Mouse (Mus musculus): ENCODE data around the gene Cacna2d1. TPM values are rescaled to one million over a fixed set of nuclear protein-coding genes. Genes with fewer than 3 reads are reported as not detected.

Cacna2d1 gene
- total and polyA plus RNA-seq, 3 experiments, result 0.27 to 1.5 TPM; not detected in 1

DNA sequence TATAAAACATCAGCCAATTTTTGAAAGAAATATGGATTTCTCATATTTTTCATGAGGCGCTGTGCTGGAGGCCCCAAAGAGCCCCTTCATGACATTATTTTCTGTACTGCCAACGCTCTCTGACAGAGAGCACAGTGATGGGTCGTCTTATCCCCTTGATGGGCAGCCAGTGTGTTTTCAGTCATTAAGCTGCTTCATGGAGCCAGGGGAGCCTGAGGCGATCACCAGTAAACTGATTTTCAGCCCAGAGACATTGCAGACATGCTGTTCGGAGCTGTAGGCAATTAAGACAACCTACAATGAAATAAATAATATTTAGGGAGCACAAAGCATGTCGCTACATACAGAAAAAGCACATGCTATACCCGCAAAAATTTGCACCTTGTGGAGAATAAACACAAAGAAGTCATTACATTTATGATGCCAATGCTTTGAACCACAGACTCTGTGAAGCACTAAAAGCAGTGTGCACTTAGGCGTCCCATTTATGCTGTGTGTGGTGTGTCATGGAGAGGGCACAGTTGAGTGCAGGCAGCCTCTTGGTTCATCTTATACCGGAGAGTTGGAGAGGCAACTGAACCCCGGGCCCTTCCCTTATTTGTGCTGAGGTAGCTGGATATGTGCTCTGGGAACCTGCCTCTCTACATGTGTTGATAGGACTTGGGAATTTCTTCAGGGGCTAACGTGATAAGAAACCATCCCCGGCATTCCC is 57.1 kb downstream of the Cacna2d1 start:
- Histone ChIP-seq H3K4me3 (ENCODE audit: low read depth, low read length) (no peak overlapping the region), H3K9me3 (replicated peaks) (no peaks in the 10 kb centered on the region), H3K27me3 (ENCODE audit: insufficient read depth, low read length) (no peaks in the 10 kb centered on the region), H3K4me1 (ENCODE audit: insufficient read depth, low read depth, low read length) (no peaks in the 10 kb centered on the region), H3K36me3 (replicated peaks) (no peaks in the 10 kb centered on the region)
- no peak for ATAC-seq (ENCODE audit: extremely low read depth, insufficient number of reproducible peaks, low FRiP score, poor library complexity, severe bottlenecking)
- TF ChIP-seq POLR2AphosphoS5 (IDR thresholded peaks at IDR 0.05; ENCODE audit: insufficient replicate concordance, low read depth, low read length) (no peak), GATA2 (IDR thresholded peaks at IDR 0.05; ENCODE audit: borderline replicate concordance, low read depth, low read length) (no peak), CTCF (IDR thresholded peaks at IDR 0.05; ENCODE audit: low read depth, low read length) (no peak), TAL1 (conservative IDR thresholded peaks at IDR 0.05; ENCODE audit: low read depth, low read length) (no peak), GATA1 (IDR thresholded peaks at IDR 0.05; ENCODE audit: borderline replicate concordance, low read length) (no peak)
- DNase-seq (ENCODE audit: low spot score), result no peak

DNA sequence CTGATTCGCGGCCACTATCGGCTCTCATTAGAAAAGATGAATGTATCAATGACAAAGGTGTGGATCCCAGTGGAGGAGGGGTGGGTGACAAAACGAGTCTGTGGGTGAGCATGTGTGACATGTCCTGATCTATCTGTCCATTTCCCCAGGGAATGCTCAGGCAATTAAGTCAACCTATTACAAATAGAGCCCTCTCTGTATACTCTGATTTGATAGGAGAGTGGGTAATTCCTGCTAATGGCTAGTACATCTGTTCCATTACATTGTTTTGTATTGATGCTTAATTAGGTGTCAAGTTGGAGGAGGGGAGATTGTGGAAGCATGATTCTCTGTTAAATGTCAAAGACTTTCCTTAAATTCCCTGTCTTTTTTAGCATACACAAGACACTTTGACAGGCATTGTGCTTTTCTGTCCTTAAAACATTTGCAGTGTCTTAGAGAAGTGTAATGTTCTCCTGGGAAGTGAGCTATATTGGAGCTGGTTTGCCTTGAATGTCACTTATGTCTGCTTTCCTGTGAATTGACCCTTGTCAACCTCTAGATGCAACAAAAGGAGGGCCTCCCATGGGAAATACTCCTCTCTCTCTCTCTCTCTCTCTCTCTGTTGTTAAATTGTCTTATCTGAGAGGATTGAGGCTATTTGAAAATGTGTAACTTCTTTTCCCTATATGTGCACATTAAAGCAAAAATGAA is 58.9 kb downstream of the Cacna2d1 start:
- Histone ChIP-seq H3K36me3 (replicated peaks) (no peaks in the 10 kb centered on the region), H3K4me3 (ENCODE audit: low read depth, low read length) (no peak overlapping the region), H3K4me1 (ENCODE audit: insufficient read depth, low read depth, low read length) (no peaks in the 10 kb centered on the region), H3K27me3 (ENCODE audit: insufficient read depth, low read length) (no peaks in the 10 kb centered on the region), H3K9me3 (replicated peaks) (no peaks in the 10 kb centered on the region)
- ATAC-seq (ENCODE audit: extremely low read depth, insufficient number of reproducible peaks, low FRiP score, poor library complexity, severe bottlenecking) (no peak), DNase-seq (ENCODE audit: low spot score) (no peak)
- TF ChIP-seq GATA2 (IDR thresholded peaks at IDR 0.05; ENCODE audit: borderline replicate concordance, low read depth, low read length) (no peak), TAL1 (conservative IDR thresholded peaks at IDR 0.05; ENCODE audit: low read depth, low read length) (no peak), GATA1 (IDR thresholded peaks at IDR 0.05; ENCODE audit: borderline replicate concordance, low read length) (no peak), CTCF (IDR thresholded peaks at IDR 0.05; ENCODE audit: low read depth, low read length) (no peak), POLR2AphosphoS5 (IDR thresholded peaks at IDR 0.05; ENCODE audit: insufficient replicate concordance, low read depth, low read length) (no peak)

GRCm38 (mm10) chr5:15997190-15997589 is 62.7 kb downstream of the Cacna2d1 start:
- Histone ChIP-seq H3K9me3 (replicated peaks) (no peaks in the 10 kb centered on the region), H3K4me1 (ENCODE audit: insufficient read depth, low read depth, low read length) (no peaks in the 10 kb centered on the region), H3K36me3 (replicated peaks) (no peaks in the 10 kb centered on the region), H3K27me3 (ENCODE audit: insufficient read depth, low read length) (no peaks in the 10 kb centered on the region), H3K4me3 (ENCODE audit: low read depth, low read length) (no peak overlapping the region)
- ATAC-seq (ENCODE audit: extremely low read depth, insufficient number of reproducible peaks, low FRiP score, poor library complexity, severe bottlenecking) (no peak), DNase-seq (ENCODE audit: low spot score) (no peak)
- no peak for TF ChIP-seq CTCF (IDR thresholded peaks at IDR 0.05; ENCODE audit: low read depth, low read length)
- no peak for TF ChIP-seq GATA1 (IDR thresholded peaks at IDR 0.05; ENCODE audit: borderline replicate concordance, low read length)
- TF ChIP-seq GATA2 (IDR thresholded peaks at IDR 0.05; ENCODE audit: borderline replicate concordance, low read depth, low read length), result no peak
- TF ChIP-seq TAL1 (conservative IDR thresholded peaks at IDR 0.05; ENCODE audit: low read depth, low read length), result no peak

DNA sequence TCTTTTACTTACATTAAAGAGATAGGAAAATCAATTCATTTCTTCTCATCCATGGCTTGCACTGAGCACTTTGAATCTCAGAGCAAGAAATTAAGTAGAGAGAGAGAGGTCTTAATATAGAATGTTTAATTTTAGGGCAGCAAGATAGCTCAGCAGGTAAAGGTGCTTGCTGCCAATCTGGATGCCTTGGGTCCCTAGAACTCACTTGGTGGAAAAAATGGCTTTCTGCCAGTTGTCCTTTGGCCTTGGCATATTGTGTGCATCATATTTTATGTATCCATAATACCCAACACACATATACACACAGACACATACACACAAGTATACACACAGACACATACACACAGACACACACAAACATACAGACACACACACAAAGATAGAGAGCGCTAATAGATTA is 63.3 kb downstream of the Cacna2d1 start:
- no peaks in the 10 kb centered on the region for H3K4me1 ChIP-seq (ENCODE audit: insufficient read depth, low read depth, low read length)
- no peaks in the 10 kb centered on the region for H3K36me3 ChIP-seq (replicated peaks)
- no peak overlapping the region for H3K4me3 ChIP-seq (ENCODE audit: low read depth, low read length)
- ATAC-seq (ENCODE audit: extremely low read depth, insufficient number of reproducible peaks, low FRiP score, poor library complexity, severe bottlenecking), result no peak
- no peaks in the 10 kb centered on the region for H3K9me3 ChIP-seq (replicated peaks)
- TF ChIP-seq GATA2 (IDR thresholded peaks at IDR 0.05; ENCODE audit: borderline replicate concordance, low read depth, low read length), result no peak
- TF ChIP-seq TAL1 (conservative IDR thresholded peaks at IDR 0.05; ENCODE audit: low read depth, low read length), result no peak
- TF ChIP-seq GATA1 (IDR thresholded peaks at IDR 0.05; ENCODE audit: borderline replicate concordance, low read length), result no peak
- no peak for TF ChIP-seq POLR2AphosphoS5 (IDR thresholded peaks at IDR 0.05; ENCODE audit: insufficient replicate concordance, low read depth, low read length)
- TF ChIP-seq CTCF (IDR thresholded peaks at IDR 0.05; ENCODE audit: low read depth, low read length), result no peak
- no peaks in the 10 kb centered on the region for H3K27me3 ChIP-seq (ENCODE audit: insufficient read depth, low read length)
- DNase-seq (ENCODE audit: low spot score), result no peak

- DNase-seq (ENCODE audit: low spot score), result no peak
- TF ChIP-seq CTCF (IDR thresholded peaks at IDR 0.05; ENCODE audit: low read depth, low read length) (no peak), GATA2 (IDR thresholded peaks at IDR 0.05; ENCODE audit: borderline replicate concordance, low read depth, low read length) (no peak), TAL1 (conservative IDR thresholded peaks at IDR 0.05; ENCODE audit: low read depth, low read length) (no peak), POLR2AphosphoS5 (IDR thresholded peaks at IDR 0.05; ENCODE audit: insufficient replicate concordance, low read depth, low read length) (no peak), GATA1 (IDR thresholded peaks at IDR 0.05; ENCODE audit: borderline replicate concordance, low read length) (no peak)
- no peak for ATAC-seq (ENCODE audit: extremely low read depth, insufficient number of reproducible peaks, low FRiP score, poor library complexity, severe bottlenecking)
- H3K4me1 ChIP-seq (ENCODE audit: insufficient read depth, low read depth, low read length), result no peaks in the 10 kb centered on the region
- no peaks in the 10 kb centered on the region for H3K27me3 ChIP-seq (ENCODE audit: insufficient read depth, low read length)
- H3K36me3 ChIP-seq (replicated peaks), result no peaks in the 10 kb centered on the region
- no peak overlapping the region for H3K4me3 ChIP-seq (ENCODE audit: low read depth, low read length)
- no peaks in the 10 kb centered on the region for H3K9me3 ChIP-seq (replicated peaks)
Measured at GRCm38 (mm10) chr5:16000917-16001316, 66.4 kb downstream of the Cacna2d1 start.

DNA sequence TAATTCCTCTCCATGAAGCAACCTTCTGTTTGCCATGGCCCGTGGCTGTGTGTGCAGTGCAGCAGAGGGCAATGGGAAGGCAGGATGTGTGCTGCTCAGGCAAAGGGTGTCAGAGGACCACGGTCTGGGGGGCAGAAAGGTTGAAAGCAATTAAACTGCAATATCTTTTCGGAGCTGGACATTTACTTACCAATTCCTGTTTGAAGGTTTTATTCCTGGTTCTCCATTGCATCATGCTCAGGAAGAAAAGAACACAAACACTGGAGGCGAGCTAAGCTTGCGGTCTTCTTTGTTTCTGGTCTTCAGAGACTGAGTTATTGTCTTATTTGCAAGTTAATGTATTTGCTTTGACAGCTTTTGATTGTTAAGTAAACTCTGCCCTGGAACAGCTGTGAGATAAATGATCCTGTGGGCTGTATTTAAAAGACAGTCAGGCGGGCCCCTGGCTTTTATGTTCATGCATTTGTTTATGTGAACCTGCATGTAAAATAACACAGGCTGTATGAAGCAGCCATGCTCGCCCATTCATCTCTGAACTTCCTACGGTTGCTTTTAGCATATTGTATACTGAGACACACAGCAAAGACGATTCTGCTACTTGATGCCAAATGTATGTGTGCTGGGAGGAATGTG is 68.1 kb downstream of the Cacna2d1 start:
- H3K4me3 ChIP-seq (ENCODE audit: low read depth, low read length), result no peak overlapping the region
- DNase-seq (ENCODE audit: low spot score) (no peak), ATAC-seq (ENCODE audit: extremely low read depth, insufficient number of reproducible peaks, low FRiP score, poor library complexity, severe bottlenecking) (no peak)
- H3K4me1 ChIP-seq (ENCODE audit: insufficient read depth, low read depth, low read length), result no peaks in the 10 kb centered on the region
- TF ChIP-seq TAL1 (conservative IDR thresholded peaks at IDR 0.05; ENCODE audit: low read depth, low read length), result no peak
- TF ChIP-seq GATA1 (IDR thresholded peaks at IDR 0.05; ENCODE audit: borderline replicate concordance, low read length), result no peak
- no peak for TF ChIP-seq CTCF (IDR thresholded peaks at IDR 0.05; ENCODE audit: low read depth, low read length)
- no peak for TF ChIP-seq GATA2 (IDR thresholded peaks at IDR 0.05; ENCODE audit: borderline replicate concordance, low read depth, low read length)
- TF ChIP-seq POLR2AphosphoS5 (IDR thresholded peaks at IDR 0.05; ENCODE audit: insufficient replicate concordance, low read depth, low read length), result no peak
- no peaks in the 10 kb centered on the region for H3K27me3 ChIP-seq (ENCODE audit: insufficient read depth, low read length)
- no peaks in the 10 kb centered on the region for H3K9me3 ChIP-seq (replicated peaks)
- H3K36me3 ChIP-seq (replicated peaks), result no peaks in the 10 kb centered on the region
